Mouse (Mus musculus): ENCODE data around the gene Lrch1. TPM values are rescaled to one million over a fixed set of nuclear protein-coding genes. Genes with fewer than 3 reads are reported as not detected.

The Lrch1 gene
- polyA plus RNA-seq, 1 experiment from 2014 or later: 13.5 TPM

DNA sequence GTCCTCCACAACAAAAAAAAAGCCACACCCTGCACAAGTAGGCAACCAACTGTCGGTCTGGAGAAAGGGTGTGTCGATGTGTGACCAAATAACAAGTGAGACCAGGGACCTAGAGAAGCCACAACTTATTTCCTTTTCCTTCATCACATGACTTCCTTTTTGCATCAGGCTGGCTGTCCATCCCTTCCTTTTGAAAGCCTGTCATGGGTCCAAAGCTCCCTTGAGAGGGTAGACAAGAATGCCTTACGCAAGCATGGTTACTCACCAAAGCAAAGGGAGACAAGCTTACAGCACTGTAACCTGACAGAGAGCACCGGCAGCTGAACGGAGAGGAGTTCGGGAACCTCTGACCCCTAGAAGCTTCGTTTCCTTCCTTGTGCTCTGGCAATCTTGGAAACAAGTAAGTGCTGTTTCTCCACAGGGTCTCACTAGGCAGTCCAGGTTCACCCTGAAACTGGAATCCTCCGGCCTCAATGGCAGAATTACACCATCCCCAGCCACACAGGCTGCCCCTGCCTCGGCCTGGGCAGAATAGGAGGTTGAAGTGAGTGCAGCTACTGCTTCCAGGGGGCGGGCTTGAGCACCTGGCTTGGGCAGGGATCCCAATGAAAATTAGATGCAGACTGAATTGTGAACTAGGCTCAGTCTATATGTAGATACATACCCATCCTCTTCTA is 150.2 kb downstream of the Lrch1 start:
- DNase-seq (ENCODE audit: low spot score) (peak; percentile 22), ATAC-seq (no peak)
- H3K9ac ChIP-seq (replicated peaks; ENCODE audit: low read depth): no peak overlapping the region
- no peak overlapping the region for H3K4me2 ChIP-seq (replicated peaks; ENCODE audit: low read depth, low read length)
- H3K27ac ChIP-seq (ENCODE audit: low read length): no peak overlapping the region
- peaks cover 15% of the 10 kb centered on the region; the same call in 1 of the 2 replicates for H3K36me3 ChIP-seq (ENCODE audit: insufficient read depth, low read length)
- 79% methylated on average over 10 of the region's 10 CpGs for WGBS
- H3K9me3 ChIP-seq (ENCODE audit: low read length): no peaks in the 10 kb centered on the region; the same call in 1 of the 2 replicates
- TF ChIP-seq CTCF (IDR thresholded peaks at IDR 0.05): peak; percentile 22; the same call in 1 of the 2 replicates
- TF ChIP-seq EP300 (IDR thresholded peaks at IDR 0.05): no peak
- H3K4me3 ChIP-seq (ENCODE audit: low read depth, low read length): no peak overlapping the region
- H3K4me1 ChIP-seq (ENCODE audit: insufficient read depth, low read depth, low read length): no peaks in the 10 kb centered on the region
- no peaks in the 10 kb centered on the region for H3K27me3 ChIP-seq (replicated peaks; ENCODE audit: insufficient read depth, low read length)

DNA sequence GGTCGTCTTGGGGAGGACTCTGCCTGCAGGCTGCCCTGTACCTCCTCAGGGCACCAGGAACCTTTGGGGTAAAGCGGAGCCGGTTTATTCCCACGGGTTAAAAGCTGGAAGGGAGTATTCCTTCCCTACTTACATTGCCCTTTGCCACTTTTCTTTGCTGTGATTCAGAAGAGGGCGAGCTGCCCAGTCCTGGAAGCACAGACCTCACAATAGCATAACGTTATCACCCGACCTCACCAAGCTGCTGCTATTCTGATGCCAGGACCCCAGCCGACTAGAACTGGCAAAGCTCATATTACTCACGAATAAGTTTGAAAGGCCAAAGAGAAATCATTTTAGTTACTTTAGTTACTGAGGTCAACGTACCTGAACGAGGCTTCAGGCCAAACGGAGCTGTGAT is 152.7 kb downstream of the Lrch1 start:
- TF ChIP-seq CTCF (IDR thresholded peaks at IDR 0.05): no peak
- no peaks in the 10 kb centered on the region for H3K4me1 ChIP-seq (ENCODE audit: insufficient read depth, low read depth, low read length)
- DNase-seq (ENCODE audit: low spot score): no peak
- H3K9ac ChIP-seq (replicated peaks; ENCODE audit: low read depth): no peak overlapping the region
- 68% methylated on average over 12 of the region's 12 CpGs for WGBS
- ATAC-seq: no peak
- no peak overlapping the region for H3K27ac ChIP-seq (ENCODE audit: low read length)
- no peak overlapping the region for H3K4me3 ChIP-seq (ENCODE audit: low read depth, low read length)
- H3K4me2 ChIP-seq (replicated peaks; ENCODE audit: low read depth, low read length): no peak overlapping the region
- H3K9me3 ChIP-seq (ENCODE audit: low read length): no peaks in the 10 kb centered on the region
- no peaks in the 10 kb centered on the region for H3K27me3 ChIP-seq (replicated peaks; ENCODE audit: insufficient read depth, low read length)
- H3K36me3 ChIP-seq (ENCODE audit: insufficient read depth, low read length): peaks cover 8% of the 10 kb centered on the region; the same call in 1 of the 2 replicates

DNA sequence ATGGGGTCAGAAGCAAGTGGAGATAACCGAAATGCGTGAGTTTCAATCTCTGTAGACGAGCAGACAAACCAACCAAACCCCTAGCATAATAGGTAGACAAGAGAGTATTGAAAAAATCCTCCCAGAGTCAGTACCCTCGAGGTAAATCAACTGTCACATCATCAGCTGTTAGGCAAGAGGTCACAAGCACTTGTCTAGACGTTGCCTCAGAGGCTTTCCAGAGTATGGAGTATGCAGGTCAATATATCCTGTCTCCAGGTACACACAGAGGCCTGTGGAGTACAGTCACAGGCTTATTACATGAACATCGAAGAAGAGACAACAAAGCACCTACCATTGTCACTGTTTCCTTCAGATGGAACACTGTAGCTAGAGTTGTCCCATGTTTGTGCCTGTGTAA is 154.9 kb downstream of the Lrch1 start:
- H3K4me3 ChIP-seq (ENCODE audit: low read depth, low read length): no peak overlapping the region
- ATAC-seq (no peak), DNase-seq (ENCODE audit: low spot score) (no peak)
- H3K4me2 ChIP-seq (replicated peaks; ENCODE audit: low read depth, low read length): no peak overlapping the region
- no peak overlapping the region for H3K27ac ChIP-seq (ENCODE audit: low read length)
- 70% methylated on average over 6 of the region's 6 CpGs for WGBS
- H3K27me3 ChIP-seq (replicated peaks; ENCODE audit: insufficient read depth, low read length): no peaks in the 10 kb centered on the region
- no peaks in the 10 kb centered on the region for H3K9me3 ChIP-seq (ENCODE audit: low read length)
- H3K4me1 ChIP-seq (ENCODE audit: insufficient read depth, low read depth, low read length): no peaks in the 10 kb centered on the region
- no peak overlapping the region for H3K9ac ChIP-seq (replicated peaks; ENCODE audit: low read depth)
- peaks cover 3% of the 10 kb centered on the region; the same call in 1 of the 2 replicates for H3K36me3 ChIP-seq (ENCODE audit: insufficient read depth, low read length)
- no peak for TF ChIP-seq EP300 (IDR thresholded peaks at IDR 0.05)
- TF ChIP-seq CTCF (IDR thresholded peaks at IDR 0.05): no peak

DNA sequence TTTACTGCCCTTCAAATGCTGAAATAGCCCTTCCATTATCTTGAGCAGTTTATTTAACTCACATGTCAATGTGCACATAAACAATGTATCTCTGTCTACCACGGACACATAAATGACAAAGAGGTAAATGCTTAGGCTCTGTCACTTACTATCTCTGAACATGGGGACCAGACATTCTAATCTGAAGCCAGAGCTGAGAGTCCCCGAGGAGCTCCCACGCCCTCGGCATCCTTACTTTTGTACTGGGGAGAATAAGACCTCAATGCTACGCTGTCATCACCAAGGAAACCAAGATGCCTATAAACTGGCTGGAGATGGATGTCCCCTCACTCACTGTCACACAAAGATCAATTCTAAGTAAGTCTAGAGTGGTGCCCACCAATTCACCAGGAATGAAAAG is 157.1 kb downstream of the Lrch1 start:
- H3K4me1 ChIP-seq (ENCODE audit: insufficient read depth, low read depth, low read length): no peaks in the 10 kb centered on the region
- no peak overlapping the region for H3K27ac ChIP-seq (ENCODE audit: low read length)
- ATAC-seq: no peak
- peaks cover 12% of the 10 kb centered on the region; the same call in 1 of the 2 replicates for H3K36me3 ChIP-seq (ENCODE audit: insufficient read depth, low read length)
- no peak overlapping the region for H3K4me2 ChIP-seq (replicated peaks; ENCODE audit: low read depth, low read length)
- H3K9ac ChIP-seq (replicated peaks; ENCODE audit: low read depth): no peak overlapping the region
- 72% methylated on average over 5 of the region's 5 CpGs for WGBS
- no peaks in the 10 kb centered on the region for H3K9me3 ChIP-seq (ENCODE audit: low read length)
- no peak for DNase-seq (ENCODE audit: low spot score)
- no peaks in the 10 kb centered on the region for H3K27me3 ChIP-seq (replicated peaks; ENCODE audit: insufficient read depth, low read length)
- H3K4me3 ChIP-seq (ENCODE audit: low read depth, low read length): no peak overlapping the region
- TF ChIP-seq EP300 (IDR thresholded peaks at IDR 0.05): no peak
- TF ChIP-seq CTCF (IDR thresholded peaks at IDR 0.05): no peak

DNA sequence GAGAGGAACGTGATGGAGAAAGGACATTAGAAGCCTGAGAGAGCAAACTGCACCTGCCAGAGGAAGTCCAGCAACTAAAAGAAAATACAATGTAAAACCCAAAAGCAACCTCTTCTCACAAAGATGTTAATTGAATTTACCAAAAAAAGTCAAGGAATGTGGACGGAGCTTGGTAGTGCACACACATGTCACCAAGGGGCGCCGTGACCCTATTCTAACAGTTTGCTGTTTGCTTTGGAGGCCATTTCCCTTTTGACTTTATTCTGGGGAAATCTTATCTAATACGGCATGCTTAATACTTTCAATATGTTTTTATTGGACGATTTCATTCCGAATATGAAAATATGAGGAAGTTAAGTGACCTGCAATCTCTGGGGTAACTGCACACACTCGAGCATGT is 158.9 kb downstream of the Lrch1 start:
- no peak overlapping the region for H3K27ac ChIP-seq (ENCODE audit: low read length)
- peaks cover 26% of the 10 kb centered on the region; the same call in 1 of the 2 replicates for H3K36me3 ChIP-seq (ENCODE audit: insufficient read depth, low read length)
- H3K9ac ChIP-seq (replicated peaks; ENCODE audit: low read depth): no peak overlapping the region
- ATAC-seq (no peak), DNase-seq (ENCODE audit: low spot score) (peak; percentile 34)
- no peaks in the 10 kb centered on the region for H3K4me1 ChIP-seq (ENCODE audit: insufficient read depth, low read depth, low read length)
- peak; percentile 62 for TF ChIP-seq CTCF (IDR thresholded peaks at IDR 0.05)
- TF ChIP-seq EP300 (IDR thresholded peaks at IDR 0.05): no peak
- WGBS: 67% methylated on average over 8 of the region's 8 CpGs
- H3K4me2 ChIP-seq (replicated peaks; ENCODE audit: low read depth, low read length): no peak overlapping the region
- no peak overlapping the region for H3K4me3 ChIP-seq (ENCODE audit: low read depth, low read length)
- no peaks in the 10 kb centered on the region for H3K9me3 ChIP-seq (ENCODE audit: low read length)
- H3K27me3 ChIP-seq (replicated peaks; ENCODE audit: insufficient read depth, low read length): no peaks in the 10 kb centered on the region

DNA sequence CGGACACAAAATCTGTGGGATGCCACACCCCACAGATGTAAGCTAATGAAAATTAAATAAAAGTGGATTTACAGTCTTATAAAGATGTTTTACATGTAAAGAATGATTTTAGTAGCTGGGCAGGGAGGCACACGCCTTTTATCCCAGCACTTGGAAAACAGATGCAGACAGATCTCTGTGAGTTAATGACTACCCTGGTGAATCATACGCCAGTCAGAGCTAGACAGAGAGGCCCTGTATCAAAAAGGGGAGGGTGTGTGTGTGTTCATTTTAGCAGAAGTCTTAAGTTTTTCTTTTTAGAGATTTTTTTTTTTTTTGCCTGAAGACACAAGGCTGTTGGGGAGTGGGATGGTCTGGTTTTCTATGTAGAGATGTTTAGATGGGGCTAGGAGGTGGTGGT is 160.0 kb downstream of the Lrch1 start:
- H3K4me2 ChIP-seq (replicated peaks; ENCODE audit: low read depth, low read length): no peak overlapping the region
- TF ChIP-seq EP300 (IDR thresholded peaks at IDR 0.05): no peak
- no peak for TF ChIP-seq CTCF (IDR thresholded peaks at IDR 0.05)
- no peak for ATAC-seq
- WGBS: 96% methylated on average over 3 of the region's 3 CpGs
- no peaks in the 10 kb centered on the region for H3K4me1 ChIP-seq (ENCODE audit: insufficient read depth, low read depth, low read length)
- no peak overlapping the region for H3K4me3 ChIP-seq (ENCODE audit: low read depth, low read length)
- no peak for DNase-seq (ENCODE audit: low spot score)
- no peaks in the 10 kb centered on the region for H3K27me3 ChIP-seq (replicated peaks; ENCODE audit: insufficient read depth, low read length)
- H3K36me3 ChIP-seq (ENCODE audit: insufficient read depth, low read length): peaks cover 27% of the 10 kb centered on the region; the same call in 1 of the 2 replicates
- H3K9me3 ChIP-seq (ENCODE audit: low read length): no peaks in the 10 kb centered on the region
- no peak overlapping the region for H3K27ac ChIP-seq (ENCODE audit: low read length)
- H3K9ac ChIP-seq (replicated peaks; ENCODE audit: low read depth): no peak overlapping the region

Data from lung, postnatal 0 days (tissue).